Mouse (Mus musculus): ENCODE results near the gene Kank1. TPM values are rescaled to one million over a fixed set of nuclear protein-coding genes. Genes with fewer than 3 reads are reported as not detected.

The Kank1 gene
- total RNA-seq, 2 experiments from 2014 or later: 14.3 to 14.4 TPM

GRCm38 (mm10) chr19:25247858-25248552 lies 11.2 kb downstream of the Kank1 start:
- DNase-seq: no peak
- intact Hi-C loops (cut with DNase I; ENCODE audit: low total_unique reads): no loop called here

DNA sequence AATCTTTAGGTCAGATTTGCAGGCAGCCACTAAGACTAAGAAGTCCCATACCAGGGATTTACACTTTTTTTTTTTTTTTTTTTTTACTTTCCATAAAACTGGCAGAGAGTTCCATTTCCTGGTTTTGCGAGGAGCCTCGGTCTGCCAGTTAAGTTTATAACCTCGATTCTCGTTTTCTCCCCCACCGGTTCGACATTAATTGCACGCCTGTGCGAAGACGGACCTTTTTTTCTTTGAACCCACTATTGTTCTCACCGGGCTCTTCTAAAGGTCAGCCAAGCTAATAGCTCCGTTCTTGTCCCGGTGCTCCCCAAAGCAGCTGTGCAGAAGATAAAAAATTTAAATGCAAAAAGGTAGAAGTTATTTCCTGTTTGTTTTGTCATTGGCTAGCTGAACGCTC lies 12.5 kb downstream of the Kank1 start:
- DNase-seq: no peak
- intact Hi-C loops (cut with DNase I; ENCODE audit: low total_unique reads): no loop called here

GRCm38 (mm10) chr19:25251610-25252140 lies 14.9 kb downstream of the Kank1 start:
- no peak for DNase-seq
- intact Hi-C loops (cut with DNase I; ENCODE audit: low total_unique reads): no loop called here

- DNase-seq: no peak
Observed at GRCm38 (mm10) chr19:25253198-25253597, 16.4 kb downstream of the Kank1 start.

DNA sequence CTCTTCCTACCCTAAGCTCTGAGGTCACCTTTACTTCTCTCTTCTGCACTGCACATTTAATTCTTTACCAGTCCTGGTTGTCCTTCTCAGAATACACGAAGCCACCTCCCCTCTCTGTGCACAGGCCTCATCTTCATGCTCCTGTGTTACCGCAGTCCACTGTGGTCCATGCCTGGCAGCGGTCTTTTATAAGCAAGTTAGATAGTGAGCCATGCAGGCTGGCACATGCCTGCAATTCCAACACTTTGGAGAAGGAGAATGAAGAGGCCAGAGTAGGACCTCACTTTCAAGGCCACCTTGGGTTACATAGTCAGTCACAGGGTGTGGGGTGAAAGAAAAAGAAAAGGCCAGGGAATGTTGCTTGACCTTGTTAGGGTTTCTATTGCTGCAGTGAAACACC lies 16.9 kb downstream of the Kank1 start:
- no peak for DNase-seq
- intact Hi-C loops (cut with DNase I; ENCODE audit: low total_unique reads): no loop called here

More at GRCm38 (mm10) chr19:25253198-25253597, 16.4 kb downstream of the Kank1 start:
- intact Hi-C loops (cut with DNase I; ENCODE audit: low total_unique reads): no loop called here

GRCm38 (mm10) chr19:25258321-25258720 lies 21.5 kb downstream of the Kank1 start:
- intact Hi-C loops (cut with DNase I; ENCODE audit: low total_unique reads): no loop called here
- no peak for DNase-seq

- DNase-seq: no peak
- intact Hi-C loops (cut with DNase I; ENCODE audit: low total_unique reads): no loop called here
Observed at GRCm38 (mm10) chr19:25266181-25266580, 29.4 kb downstream of the Kank1 start.

DNA sequence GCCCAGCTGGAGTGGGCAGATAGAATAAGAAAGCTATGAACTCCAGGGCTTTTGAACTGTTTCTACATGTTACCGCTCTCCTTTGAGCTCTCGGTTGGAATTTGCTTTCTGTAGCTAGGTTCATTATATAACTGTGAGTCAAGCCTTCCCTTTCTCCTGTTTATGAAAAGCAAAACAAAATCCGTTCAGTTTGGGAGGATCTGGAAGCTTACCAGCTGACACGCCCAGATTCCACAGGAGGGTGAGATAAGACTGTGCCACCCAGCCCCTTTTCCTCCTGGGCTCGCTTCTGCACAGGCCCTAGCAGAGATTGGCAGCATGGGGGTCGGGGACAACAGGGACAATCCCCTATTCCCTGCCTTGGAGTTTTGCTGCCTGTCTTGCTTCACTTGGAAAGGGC lies 30.5 kb downstream of the Kank1 start:
- intact Hi-C loops (cut with DNase I; ENCODE audit: low total_unique reads): no loop called here
- no peak for DNase-seq

GRCm38 (mm10) chr19:25268532-25268931 lies 31.8 kb downstream of the Kank1 start:
- peak; percentile 32 for DNase-seq
- intact Hi-C loops (cut with DNase I; ENCODE audit: low total_unique reads): no loop called here

GRCm38 (mm10) chr19:25271591-25271990 lies 34.8 kb downstream of the Kank1 start:
- intact Hi-C loops (cut with DNase I; ENCODE audit: low total_unique reads): no loop called here
- no peak for DNase-seq

GRCm38 (mm10) chr19:25273179-25273578 lies 36.4 kb downstream of the Kank1 start:
- intact Hi-C loops (cut with DNase I; ENCODE audit: low total_unique reads): no loop called here
- DNase-seq: peak; percentile 22

GRCm38 (mm10) chr19:25276600-25277395 lies 40.0 kb downstream of the Kank1 start:
- intact Hi-C loops (cut with DNase I; ENCODE audit: low total_unique reads): no loop called here
- peak; percentile 16 for DNase-seq

GRCm38 (mm10) chr19:25277761-25278160 lies 41.0 kb downstream of the Kank1 start:
- DNase-seq: no peak
- intact Hi-C loops (cut with DNase I; ENCODE audit: low total_unique reads): no loop called here

- DNase-seq: no peak
- intact Hi-C loops (cut with DNase I; ENCODE audit: low total_unique reads): no loop called here
Observed at GRCm38 (mm10) chr19:25279603-25280002, 42.8 kb downstream of the Kank1 start.

GRCm38 (mm10) chr19:25283665-25284064 lies 46.9 kb downstream of the Kank1 start:
- DNase-seq: no peak
- intact Hi-C loops (cut with DNase I; ENCODE audit: low total_unique reads): no loop called here

DNA sequence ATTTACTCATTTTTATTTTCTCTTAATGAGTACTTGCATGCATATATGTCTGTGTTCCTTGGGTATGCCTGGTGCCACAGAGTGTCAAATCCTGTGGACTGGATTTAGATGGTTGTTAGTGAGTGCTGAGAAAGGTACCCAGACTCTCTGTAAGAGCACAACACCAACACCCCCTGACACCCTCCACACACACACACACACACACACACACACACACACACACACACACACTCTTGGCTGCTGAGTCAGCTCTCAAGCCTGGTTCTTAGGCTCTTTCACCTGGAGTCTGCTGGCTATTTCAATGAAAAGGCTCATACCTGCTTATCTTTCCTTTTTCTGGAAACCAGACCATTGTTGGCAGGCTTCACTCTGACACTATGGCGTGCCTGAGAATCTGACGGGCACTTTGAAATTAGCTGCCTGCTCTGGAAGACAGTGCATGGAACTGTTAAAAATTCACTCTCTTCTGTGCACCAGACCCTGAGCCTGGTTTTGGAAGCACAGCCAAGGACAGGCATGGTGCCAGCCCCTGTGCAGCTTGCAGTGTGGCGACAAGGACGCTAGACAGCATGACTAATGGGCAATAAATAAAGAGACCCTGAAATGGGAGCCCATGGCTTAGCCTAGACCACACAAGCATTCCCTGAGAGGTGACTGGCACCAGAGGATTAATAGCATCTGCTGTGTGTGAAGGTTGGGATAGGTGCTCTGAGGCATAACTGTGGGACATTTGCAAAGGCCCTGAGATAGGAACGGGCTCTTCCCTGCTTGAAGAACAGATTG lies 49.2 kb downstream of the Kank1 start:
- intact Hi-C loops (cut with DNase I; ENCODE audit: low total_unique reads): no loop called here
- DNase-seq: peak; percentile 26

DNA sequence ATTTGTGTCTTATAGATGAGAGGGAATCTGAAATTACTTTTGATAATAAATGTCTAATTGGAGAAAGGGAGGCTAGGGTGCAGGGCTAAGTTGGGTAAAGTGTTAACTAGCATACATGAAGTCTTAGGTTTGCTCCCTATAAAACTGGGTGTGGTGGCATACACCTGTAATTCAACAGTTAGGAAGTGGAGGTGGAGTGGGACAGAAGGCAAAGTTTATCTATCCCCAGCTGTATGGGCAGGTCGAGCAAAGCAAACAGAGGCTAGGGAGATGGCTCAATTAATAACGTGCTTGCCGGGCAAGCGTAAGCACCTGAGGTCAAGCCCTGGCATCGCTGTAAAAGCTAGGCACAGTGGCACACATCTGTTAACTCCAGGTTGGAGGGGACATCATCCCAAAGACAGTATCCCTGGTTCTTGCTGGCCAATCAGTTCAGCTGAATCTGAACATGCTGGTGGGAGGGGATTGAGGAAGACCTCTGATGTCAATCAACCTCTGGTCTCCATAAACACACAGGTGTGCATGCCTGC lies 54.3 kb downstream of the Kank1 start:
- DNase-seq: no peak
- intact Hi-C loops (cut with DNase I; ENCODE audit: low total_unique reads): no loop called here

GRCm38 (mm10) chr19:25295207-25295606 lies 58.4 kb downstream of the Kank1 start:
- no peak for DNase-seq
- intact Hi-C loops (cut with DNase I; ENCODE audit: low total_unique reads): no loop called here

DNA sequence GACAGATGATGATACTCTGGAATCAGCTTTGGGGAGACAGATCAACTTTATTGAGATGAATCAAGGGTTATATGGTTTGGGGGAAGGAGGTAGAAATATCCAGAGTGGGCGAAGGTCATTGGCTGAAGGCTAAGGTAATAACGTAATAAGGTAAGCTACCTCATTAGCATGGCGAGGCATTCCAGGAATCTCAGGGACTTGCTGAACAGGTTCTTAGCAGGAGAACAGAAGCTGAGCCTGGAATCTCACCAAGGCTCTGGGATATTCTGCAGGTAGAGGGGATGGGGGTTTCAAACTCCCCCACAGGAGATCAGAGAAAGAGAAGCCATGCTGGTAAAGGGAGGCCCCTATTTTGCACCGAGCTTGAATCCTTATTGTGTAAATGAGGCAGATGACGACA lies 60.5 kb downstream of the Kank1 start:
- intact Hi-C loops (cut with DNase I; ENCODE audit: low total_unique reads): no loop called here
- DNase-seq: no peak

Data from gastrocnemius, postnatal 14 days (tissue).